Mouse (Mus musculus) mouse embryonic stem cell (cell line): ENCODE results near the gene Hspg2.

Source experiments
- in situ Hi-C, 2 experiments: fragments of 300-500 bp; cut with MboI; formaldehyde crosslinking; loops; 1 replicate in 1 of 2; 3 replicates in 1 of 2; pipeline ENCODE4 v1.14.3; 2019 to 2020; ENCODE audit warnings: low sequenced_read_pairs in 2 of 2, low pct_unique_long_range_greater_than_20kb in 1 of 2, mixed read lengths in 1 of 2; ENCODE audit not compliant: unreplicated experiment in 1 of 2

Gene Hspg2

GRCm38 (mm10) chr4:137593601-137594495 is 125.3 kb downstream of the Hspg2 start, which contains the start of gene Usp48:
Gene Usp48 (plus strand): TSS chr4:137593755.
- in situ Hi-C loops, result no loop called here

GRCm38 (mm10) chr4:137594496-137595270 is 126.1 kb downstream of the Hspg2 start:
- in situ Hi-C loops, result no loop called here

DNA sequence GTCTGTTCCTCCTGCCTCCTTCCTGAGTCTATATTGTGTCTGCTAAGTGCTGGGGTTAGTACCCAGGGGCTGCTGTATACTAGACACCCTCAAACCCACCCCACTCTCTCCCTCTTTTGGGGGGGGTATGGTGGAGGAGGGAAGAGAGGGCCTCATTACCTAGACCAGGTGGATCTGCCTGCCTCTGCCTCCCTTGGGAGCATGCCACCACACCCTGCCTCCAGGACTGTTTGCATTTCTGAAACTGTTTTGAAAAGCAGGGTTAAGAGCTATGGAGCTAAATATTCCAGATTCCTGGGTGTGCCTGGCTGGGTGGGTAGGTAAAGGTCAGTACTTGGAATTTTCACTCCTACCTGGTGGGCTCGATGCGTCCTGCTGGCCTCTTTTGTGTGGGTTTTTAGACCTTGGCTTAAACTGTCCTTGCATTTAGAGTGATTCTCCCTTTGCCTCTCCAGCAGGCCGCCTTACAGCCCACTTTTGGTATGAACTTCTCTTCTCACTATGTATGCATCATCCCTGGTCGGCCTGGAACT is 128.6 kb downstream of the Hspg2 start:
- in situ Hi-C loops, result no loop called here

DNA sequence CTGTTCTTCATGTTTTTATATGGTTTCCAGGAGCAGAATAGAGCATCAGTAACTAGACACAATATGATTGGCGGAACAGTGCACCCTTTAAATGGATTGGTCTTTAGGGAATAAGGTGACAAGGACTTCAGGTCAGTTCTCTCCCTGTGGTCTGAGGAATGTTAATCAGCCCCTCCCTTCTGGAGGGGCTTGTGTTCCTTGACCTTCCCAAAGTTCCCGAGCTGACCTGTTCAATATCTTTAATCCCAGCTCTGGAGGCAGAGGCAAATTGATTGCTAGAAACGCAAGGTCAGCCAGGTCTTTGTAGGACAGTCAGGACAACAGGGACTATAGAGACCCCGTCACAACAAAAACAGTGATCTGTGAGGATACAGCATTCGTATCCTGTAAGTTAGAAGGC is 130.0 kb downstream of the Hspg2 start:
- in situ Hi-C loops, result no loop called here

DNA sequence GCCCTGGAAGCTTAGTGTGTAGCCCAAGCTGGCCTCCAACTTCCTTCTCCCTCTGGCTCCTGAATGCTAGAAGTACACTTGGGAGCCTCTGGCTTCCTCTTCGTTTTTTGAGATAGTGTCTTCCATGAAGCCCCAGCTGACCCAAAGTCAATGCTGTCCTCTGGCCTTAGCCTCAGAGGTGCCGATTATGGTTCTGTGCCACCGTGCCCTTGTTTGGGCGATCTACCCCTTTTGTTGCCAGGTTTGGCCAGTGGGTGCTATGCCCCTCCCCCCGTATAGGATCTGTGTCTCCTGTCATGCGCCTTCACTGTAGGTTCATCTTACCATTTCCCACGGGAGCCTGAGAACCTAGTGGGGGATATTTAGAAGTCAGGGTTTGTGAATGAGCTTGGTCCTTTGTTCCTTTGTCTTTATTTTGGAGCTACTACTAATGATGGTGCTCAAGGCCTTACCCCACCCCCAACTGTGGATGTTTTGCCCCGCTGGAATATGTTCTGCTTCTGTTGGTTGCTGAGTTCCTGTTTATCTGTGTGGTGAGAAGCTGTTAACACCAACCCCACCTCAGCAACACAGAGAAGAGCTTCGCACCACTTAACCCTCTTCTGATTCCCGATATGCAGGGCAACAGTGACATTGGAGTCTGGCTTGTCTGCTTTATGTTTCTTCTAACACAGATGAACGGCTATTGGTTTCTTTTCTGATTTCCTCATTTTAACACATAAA is 135.0 kb downstream of the Hspg2 start:
- in situ Hi-C loops, result no loop called here

DNA sequence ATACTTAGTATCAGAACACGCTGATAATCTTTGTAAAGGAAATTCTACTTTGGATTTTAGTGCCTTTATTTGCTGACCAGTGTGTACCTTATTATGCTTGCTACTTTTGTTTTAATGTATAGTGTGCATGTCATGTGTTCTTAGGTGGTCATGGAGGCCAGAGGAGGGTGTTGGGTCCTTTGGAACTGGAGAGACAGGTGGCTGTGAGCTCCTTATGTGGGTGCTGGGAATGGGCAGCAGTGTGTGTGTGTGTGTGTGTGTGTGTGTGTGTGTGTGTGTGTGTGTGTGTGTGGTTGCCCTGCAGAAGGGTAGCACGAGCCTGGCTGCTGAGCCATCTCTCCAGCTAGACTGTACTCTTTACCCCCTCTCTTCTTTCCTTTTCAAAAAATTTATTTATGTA is 138.5 kb downstream of the Hspg2 start:
- in situ Hi-C loops, result no loop called here

DNA sequence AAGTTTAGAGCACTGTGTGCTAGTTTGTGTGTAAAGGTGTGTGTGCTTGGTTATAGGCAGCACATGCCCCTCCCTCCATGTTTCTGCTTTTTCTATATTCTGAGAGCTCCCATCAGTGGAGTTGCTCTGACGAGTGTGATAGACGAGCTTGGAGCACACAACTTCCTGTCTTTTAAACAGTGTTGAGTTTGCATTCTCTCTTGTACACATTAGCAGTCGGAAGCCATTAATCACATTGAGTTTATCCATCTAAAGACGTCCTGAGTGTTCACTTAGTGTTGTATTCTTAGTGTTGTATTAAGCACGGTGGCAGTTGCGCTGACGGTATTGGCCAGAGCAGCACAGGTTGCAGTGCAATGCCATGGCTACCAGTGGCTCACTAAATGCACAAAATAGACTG is 140.7 kb downstream of the Hspg2 start:
- in situ Hi-C loops, result no loop called here

DNA sequence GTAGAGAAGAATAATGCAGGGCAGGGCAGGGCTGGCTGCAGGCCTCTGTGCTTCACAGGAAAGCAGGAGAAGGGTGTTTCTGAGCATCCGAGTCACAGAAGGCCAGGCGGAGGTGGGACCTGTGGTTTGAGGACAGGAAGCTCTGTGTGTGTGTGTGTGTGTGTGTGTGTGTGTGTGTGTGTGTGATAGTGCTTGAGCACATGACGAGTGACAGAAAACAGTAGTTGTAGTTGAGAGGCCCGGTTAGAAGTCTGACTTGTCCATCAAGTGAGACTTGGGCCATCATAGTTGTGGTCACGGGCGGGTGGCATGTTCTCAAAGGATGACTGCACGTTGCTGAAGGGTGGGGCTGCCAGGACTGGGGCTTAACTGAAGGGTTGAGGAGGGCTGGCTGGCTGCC is 141.1 kb downstream of the Hspg2 start:
- in situ Hi-C loops, result no loop called here

GRCm38 (mm10) chr4:137610256-137610655 is 141.7 kb downstream of the Hspg2 start:
- in situ Hi-C loops, result no loop called here
